Mouse (Mus musculus) heart, postnatal 0 days (tissue): ENCODE measurements at regions not wholly inside any gene's neighbourhood (a gene's known extent, or its start where the extent isn't known, plus 50 kb on each side); places are given as distances from the start of the nearest gene placed in this dataset.
A peak's percentile ranks its signal among the peaks of the same experiment; 100 is the strongest.

Experiments used
- ATAC-seq: fragments of 200-750 bp; cut with Nextera tagmentation; 2 replicates; pipeline ENCODE4 v1.8.0; 2017; ENCODE audit warnings: low read depth, moderate number of reproducible peaks, moderate library complexity; ENCODE audit not compliant: insufficient read depth
- DNase-seq: peaks from one replicate; pipeline ENCODE4 v3.0.0-alpha.2; 2016; ENCODE audit warnings: low spot score
- H3K27ac ChIP-seq: fragments of 300-500 bp; sonication (generic); 2 replicates; pipeline ENCODE4 v1.5.1; 2014; ENCODE audit warnings: low read depth, mild to moderate bottlenecking
- H3K27me3 ChIP-seq: fragments of 300-500 bp; sonication (generic); 2 replicates; pipeline ENCODE4 v1.6.1; 2014; ENCODE audit warnings: low read length, mixed read lengths; ENCODE audit not compliant: control insufficient read depth, insufficient read depth
- H3K36me3 ChIP-seq: fragments of 300-500 bp; sonication (generic); replicated peaks from 2 replicates; pipeline ENCODE4 v1.6.1; 2014; ENCODE audit warnings: low read length, mixed read lengths; ENCODE audit not compliant: control insufficient read depth, insufficient read depth
- H3K4me1 ChIP-seq: fragments of 300-500 bp; sonication (generic); 2 replicates; pipeline ENCODE4 v1.6.1; 2014; ENCODE audit warnings: antibody characterized with exemption; ENCODE audit not compliant: control insufficient read depth, insufficient read depth
- H3K4me2 ChIP-seq: fragments of 300-500 bp; sonication (generic); 2 replicates; pipeline ENCODE4 v1.6.1; 2014; ENCODE audit warnings: low read depth, mild to moderate bottlenecking, low read length, moderate library complexity
- H3K4me3 ChIP-seq: fragments of 300-500 bp; sonication (generic); 2 replicates; pipeline ENCODE4 v1.5.1; 2014; ENCODE audit warnings: low read depth, low read length
- H3K9ac ChIP-seq: fragments of 300-500 bp; sonication (generic); replicated peaks from 2 replicates; pipeline ENCODE4 v1.6.1; 2014; ENCODE audit warnings: low read depth, low read length, mixed read lengths
- H3K9me3 ChIP-seq: fragments of 300-500 bp; sonication (generic); replicated peaks from 2 replicates; pipeline ENCODE4 v1.6.1; 2016; ENCODE audit warnings: low read length; ENCODE audit not compliant: control insufficient read depth
- CTCF ChIP-seq: IDR thresholded peaks from 2 replicates; pipeline ENCODE4 v1.5.1; 2016; ENCODE audit warnings: antibody characterized with exemption, control low read depth, low read depth
- EP300 ChIP-seq: IDR thresholded peaks from 2 replicates; pipeline ENCODE4 v1.6.1; 2016; ENCODE audit warnings: antibody characterized with exemption, low read depth
- WGBS: fragments of 180-500 bp; shearing (Covaris S2); extraction: QIAGEN DNeasy Blood & Tissue Kit; methylation state at CpG from one replicate; pipeline ENCODE4 v1.1.7; 2014; 5-methylcytosine and 5-hydroxymethylcytosine counted together

DNA sequence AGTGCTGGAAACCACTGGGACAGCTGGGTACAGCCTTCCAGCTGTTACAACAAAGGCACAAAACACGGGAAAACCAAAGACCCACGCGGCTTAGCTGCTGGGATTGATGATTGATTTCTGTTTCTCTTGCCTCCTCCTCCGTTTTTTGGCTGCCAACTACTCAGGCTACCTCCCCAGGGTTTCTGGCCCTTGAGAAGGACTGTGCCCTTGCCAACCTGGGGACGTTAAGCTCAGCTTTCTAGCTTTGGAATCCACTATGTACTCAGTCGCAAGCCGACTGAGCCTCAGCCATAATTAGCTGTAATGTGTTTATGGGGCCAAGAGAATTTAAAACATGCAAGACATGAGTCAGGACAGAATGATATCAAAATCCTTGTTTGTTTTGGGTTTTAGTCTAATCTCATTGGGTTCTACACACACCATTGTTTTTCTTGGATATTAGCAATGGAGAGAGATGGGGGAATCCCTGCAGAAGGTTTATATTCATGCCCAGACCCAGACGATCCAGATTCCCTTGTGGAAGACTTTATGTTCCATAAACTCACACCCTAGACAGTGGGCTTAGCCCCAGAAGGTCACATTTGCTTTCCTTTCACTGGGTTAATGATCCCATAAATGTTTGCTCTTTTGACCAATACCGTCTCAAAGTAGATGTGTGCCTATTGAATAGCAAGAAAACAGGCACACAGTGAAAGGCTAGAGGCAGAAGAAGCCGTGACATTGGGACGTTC is 167.7 kb upstream of the Pou3f3 start:
- no peak overlapping the region for H3K4me3 ChIP-seq
- no peak for DNase-seq
- H3K4me2 ChIP-seq: no peak overlapping the region
- H3K4me1 ChIP-seq: no peaks in the 10 kb centered on the region
- no peak overlapping the region for H3K27ac ChIP-seq
- no peaks in the 10 kb centered on the region for H3K36me3 ChIP-seq
- TF ChIP-seq CTCF: no peak
- no peak for TF ChIP-seq EP300
- no peak overlapping the region for H3K9ac ChIP-seq
- no peaks in the 10 kb centered on the region for H3K27me3 ChIP-seq
- 59% methylated on average over 11 of the region's 11 CpGs for WGBS
- no peaks in the 10 kb centered on the region for H3K9me3 ChIP-seq
- no peak; the same call in 1 of the 2 replicates for ATAC-seq

DNA sequence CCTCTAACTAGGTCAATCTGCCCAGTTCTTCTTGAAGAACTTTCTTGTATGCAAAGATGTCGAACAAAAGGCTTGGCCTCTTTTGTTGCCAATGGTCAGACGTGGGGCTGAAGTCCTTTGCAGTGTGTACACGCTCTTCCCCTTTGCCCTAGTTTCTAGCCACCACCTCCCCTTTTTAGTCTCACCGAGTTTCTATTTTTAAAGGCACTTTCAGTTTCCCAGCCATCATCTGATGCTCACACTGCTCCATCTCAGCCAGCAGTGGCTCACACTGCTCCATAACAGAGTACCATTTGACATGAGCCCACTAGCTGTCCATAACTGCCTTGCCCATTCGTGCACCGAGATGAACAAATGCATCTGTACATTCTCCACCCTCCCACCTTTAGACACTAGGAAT is 162.7 kb upstream of the Pou3f3 start:
- Histone ChIP-seq H3K27me3 (no peaks in the 10 kb centered on the region), H3K4me2 (no peak overlapping the region), H3K4me1 (no peaks in the 10 kb centered on the region), H3K36me3 (no peaks in the 10 kb centered on the region), H3K9me3 (no peaks in the 10 kb centered on the region), H3K4me3 (no peak overlapping the region), H3K27ac (peak overlapping the region; percentile 81), H3K9ac (no peak overlapping the region)
- ATAC-seq: peak; percentile 97
- 31% methylated on average over 6 of the region's 6 CpGs for whole genome bisulfite sequencing
- peak; percentile 85 for DNase-seq
- TF ChIP-seq EP300 (peak; percentile 74; the same call in 1 of the 2 replicates), CTCF (peak; percentile 6; the same call in 1 of the 2 replicates)

DNA sequence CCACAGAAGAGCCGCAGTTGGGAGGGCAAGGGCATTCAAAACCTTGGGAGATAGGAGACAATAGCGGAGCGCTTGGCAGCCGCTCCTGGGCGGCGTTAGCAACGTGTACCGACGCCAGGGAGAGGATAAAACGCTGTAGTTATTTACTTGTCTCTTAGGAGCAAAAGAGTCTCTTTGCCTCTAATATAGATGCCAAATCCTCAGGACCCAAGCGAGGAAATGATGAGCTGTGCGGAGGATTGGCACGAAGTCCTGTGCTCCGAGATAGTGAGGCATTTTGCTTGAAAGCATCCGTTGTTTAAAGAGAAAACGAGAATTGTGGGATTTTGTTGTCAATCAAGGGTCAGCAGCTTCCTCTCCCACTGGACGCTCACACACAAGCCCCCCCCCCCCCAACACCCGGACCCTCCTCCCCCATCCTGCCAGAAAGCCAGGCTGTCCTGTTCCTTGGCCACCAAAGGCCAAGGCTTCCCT is 156.5 kb upstream of the Pou3f3 start:
- no peak for TF ChIP-seq EP300
- TF ChIP-seq CTCF: no peak
- Histone ChIP-seq H3K9ac (no peak overlapping the region), H3K4me1 (0 out of 2 replicates have a peak, but pooled peaks cover 3% of the 10 kb centered on the region), H3K4me3 (no peak overlapping the region), H3K27me3 (no peaks in the 10 kb centered on the region), H3K27ac (no peak overlapping the region), H3K9me3 (no peaks in the 10 kb centered on the region), H3K4me2 (peak overlapping the region; percentile 39; the same call in 1 of the 2 replicates), H3K36me3 (no peaks in the 10 kb centered on the region)
- WGBS: 40% methylated on average over 18 of the region's 18 CpGs
- DNase-seq (no peak), ATAC-seq (no peak)

DNA sequence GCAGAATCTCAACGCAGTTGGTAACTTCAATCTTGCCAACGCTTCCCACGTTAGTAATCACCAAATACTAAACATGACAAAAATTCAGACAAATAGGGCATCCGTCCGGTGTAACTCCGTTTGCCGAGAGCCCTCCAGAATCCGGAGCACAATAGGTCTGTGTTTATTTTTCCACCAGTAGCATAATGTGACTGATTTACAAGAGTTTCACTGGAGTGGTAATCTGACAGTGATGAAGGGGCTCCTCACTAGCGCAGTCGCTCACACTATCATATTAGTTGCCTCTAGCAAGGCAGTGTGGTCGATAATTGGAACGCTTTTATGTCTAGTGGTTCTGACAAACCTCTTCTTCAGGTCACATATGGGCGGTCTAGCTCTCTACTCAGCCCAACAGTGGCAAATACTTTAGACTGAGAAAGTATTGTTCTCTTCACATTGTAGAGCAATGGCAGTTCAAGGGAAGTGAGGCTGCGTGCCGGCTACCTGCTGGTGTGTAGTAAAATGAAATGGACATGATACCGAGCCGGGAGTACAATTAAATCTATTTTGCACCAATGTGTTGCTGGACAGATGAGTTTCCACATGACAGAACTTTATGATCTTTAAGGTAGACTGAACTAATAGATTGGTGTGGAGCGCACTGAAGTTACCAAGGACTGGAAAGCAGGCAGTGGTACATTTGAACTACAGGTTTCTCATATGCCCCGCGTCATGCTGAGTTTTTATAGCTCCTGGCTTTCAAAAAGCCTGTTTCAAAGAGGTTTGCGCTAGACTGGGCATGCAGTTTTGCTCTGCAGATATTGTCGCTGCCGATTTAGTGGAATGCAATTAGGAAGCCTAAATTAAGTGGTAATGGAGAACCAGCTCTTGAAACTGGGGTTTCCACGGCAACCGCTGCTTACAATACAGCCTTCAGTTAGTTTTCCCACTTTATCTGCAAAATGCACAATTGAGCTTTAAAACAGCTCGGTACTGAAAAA is 155.7 kb upstream of the Pou3f3 start:
- WGBS: 82% methylated on average over 26 of the region's 26 CpGs
- Histone ChIP-seq H3K4me3 (no peak overlapping the region), H3K9me3 (no peaks in the 10 kb centered on the region), H3K36me3 (no peaks in the 10 kb centered on the region), H3K4me1 (0 out of 2 replicates have a peak, but pooled peaks cover 3% of the 10 kb centered on the region), H3K27ac (no peak overlapping the region), H3K4me2 (no peak overlapping the region), H3K27me3 (no peaks in the 10 kb centered on the region), H3K9ac (no peak overlapping the region)
- no peak for ATAC-seq
- TF ChIP-seq EP300: no peak
- no peak for TF ChIP-seq CTCF
- no peak for DNase-seq

DNA sequence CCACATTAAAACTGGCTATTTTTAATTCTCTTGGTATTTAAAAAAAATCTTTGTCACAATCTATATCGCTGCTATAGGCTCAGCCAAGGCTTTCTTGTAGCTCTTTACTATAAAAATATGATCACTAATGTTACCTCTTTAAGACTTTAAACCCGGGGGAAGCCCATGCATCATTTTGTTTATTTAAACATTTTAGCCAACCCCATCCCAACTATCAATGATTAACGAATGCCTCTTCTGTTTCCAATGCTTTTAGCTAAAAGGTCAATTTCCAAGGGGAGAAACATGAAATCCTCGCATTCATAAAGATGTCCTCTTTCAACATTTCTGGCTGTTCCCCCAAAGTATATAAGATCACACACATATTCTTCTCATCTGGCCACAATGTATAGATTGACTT is 153.6 kb upstream of the Pou3f3 start:
- DNase-seq (no peak), ATAC-seq (no peak)
- H3K4me3 ChIP-seq: no peak overlapping the region
- H3K27me3 ChIP-seq: no peaks in the 10 kb centered on the region
- 74% methylated on average over 4 of the region's 4 CpGs for WGBS
- H3K27ac ChIP-seq: no peak overlapping the region
- H3K9me3 ChIP-seq: no peaks in the 10 kb centered on the region
- no peak overlapping the region for H3K9ac ChIP-seq
- 0 out of 2 replicates have a peak, but pooled peaks cover 3% of the 10 kb centered on the region for H3K4me1 ChIP-seq
- no peaks in the 10 kb centered on the region for H3K36me3 ChIP-seq
- TF ChIP-seq CTCF: no peak
- no peak for TF ChIP-seq EP300
- H3K4me2 ChIP-seq: no peak overlapping the region
